Mouse (Mus musculus) layer of hippocampus, postnatal 10 days (tissue): ENCODE data around the gene Gnao1. TPM values are rescaled to one million over a fixed set of nuclear protein-coding genes. Genes with fewer than 3 reads are reported as not detected.
A peak's percentile ranks its signal among the peaks of the same experiment; 100 is the strongest.

Source experiments
- DNase-seq, 2 experiments: peaks; one replicate each; pipeline ENCODE4 v3.0.0; 2021; ENCODE audit warnings: low spot score in 2 of 2
- long read RNA-seq: library from polyadenylated mRNA; stranded (forward); transcript quantifications from one replicate; pipeline ENCODE4 v2.0.0, GENCODE M21; 2023
- total RNA-seq, 2 experiments: library from RNA; stranded (reverse); gene quantifications; 2 replicates each; pipeline ENCODE4 v1.2.3; 2021

Gene Gnao1
- total RNA-seq = 100 to 1,000 TPM; 901 to 916 TPM
- long read RNA-seq, full-length matches to known transcripts = 219 of 269 reads
- long read RNA-seq, partial matches to known transcripts = 25 of 269 reads
- long read RNA-seq, other reads (novel, unspliced or antisense) = 25 of 269 reads

DNA sequence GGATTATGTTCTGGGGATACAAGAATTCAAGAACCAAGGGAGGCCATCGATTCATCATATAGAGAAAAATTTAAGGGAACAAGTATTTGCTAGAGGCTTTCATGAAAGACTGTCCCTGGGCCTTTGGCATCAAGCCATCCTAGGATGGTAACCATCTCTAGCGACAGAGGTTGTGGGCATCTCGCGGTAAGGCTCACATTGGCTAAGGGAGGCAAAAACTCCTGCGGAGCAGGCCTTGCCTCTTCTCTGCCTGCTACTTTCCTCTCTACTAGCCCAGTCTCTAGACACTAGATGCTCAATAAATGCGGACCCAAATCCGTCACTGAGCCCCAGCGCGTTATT is at the start of gene Gnao1:
Gene Gnao1 (plus strand): TSS at position 281 of the 342 bp plus-strand sequence.
- no peak for DNase-seq

DNA sequence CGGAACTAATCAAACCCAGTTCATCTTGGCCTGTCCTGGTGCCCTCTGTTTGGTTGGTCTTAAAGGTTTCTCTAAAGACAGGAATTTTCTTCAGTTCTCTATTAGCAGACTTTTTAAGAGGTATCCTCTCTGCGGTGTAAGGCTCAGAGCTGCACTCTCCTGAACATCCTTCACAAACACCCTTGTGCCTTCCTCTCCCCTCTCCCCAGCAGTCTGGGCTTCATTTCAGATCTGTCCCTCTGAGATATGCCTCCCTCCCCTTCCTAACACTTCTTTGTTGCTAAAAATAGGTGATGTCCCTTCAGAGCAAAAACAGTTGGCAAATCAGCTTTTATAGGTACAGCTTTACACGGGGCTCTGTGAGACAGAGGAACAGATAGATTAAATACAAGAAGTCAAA is 32.2 kb upstream of the Gnao1 start:
- DNase-seq = no peak

- no peak for DNase-seq
These were observed 540 bp upstream of the Gnao1 start for GRCm38 (mm10) chr8:93809226-93809625.

DNA sequence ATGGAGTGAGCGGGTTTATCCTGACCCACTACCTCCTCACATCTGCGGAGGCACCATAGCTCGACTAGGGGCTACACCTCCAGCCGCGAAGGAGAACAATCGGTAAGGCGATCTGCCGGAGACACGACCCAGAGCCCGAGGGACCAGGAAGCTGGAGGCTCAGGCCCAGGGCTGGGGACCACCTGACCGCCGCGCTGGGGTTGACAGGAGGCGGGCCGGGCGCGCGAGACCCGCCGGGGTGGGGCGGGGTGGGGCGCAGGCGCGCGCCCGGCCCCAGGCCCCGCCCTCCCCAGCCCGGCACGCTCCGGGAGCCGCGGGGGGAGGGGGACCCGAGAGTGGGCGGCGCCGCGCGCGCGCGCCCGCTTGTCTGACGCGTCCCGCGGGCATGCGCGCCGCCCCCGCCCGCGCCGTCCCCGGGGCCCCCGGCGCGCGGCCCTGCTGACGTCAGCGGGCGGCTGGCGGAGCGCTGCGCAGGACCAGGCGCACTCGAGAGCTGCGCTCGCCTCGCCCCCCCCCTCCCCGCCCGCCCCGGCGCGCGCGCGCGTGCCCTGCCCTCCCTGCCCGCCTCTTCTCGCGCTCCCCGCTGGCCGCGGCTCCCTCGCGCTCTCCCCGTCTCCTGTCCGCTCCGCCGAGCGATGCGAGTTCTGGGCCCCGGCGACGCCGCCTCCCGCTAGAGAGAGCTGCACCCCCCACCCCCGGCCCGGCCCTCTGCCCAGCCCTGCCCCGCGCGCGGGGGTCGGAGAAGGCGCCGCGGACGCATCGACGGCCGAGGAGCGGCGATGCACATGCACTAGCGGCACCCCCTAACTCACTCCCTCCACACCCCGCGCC is 477 bp downstream of the Gnao1 start:
- peak; percentile 85 to 92 for DNase-seq

- peak; percentile 36 to 53 for DNase-seq
These were observed 1.3 kb downstream of the Gnao1 start for GRCm38 (mm10) chr8:93810859-93811602.

DNA sequence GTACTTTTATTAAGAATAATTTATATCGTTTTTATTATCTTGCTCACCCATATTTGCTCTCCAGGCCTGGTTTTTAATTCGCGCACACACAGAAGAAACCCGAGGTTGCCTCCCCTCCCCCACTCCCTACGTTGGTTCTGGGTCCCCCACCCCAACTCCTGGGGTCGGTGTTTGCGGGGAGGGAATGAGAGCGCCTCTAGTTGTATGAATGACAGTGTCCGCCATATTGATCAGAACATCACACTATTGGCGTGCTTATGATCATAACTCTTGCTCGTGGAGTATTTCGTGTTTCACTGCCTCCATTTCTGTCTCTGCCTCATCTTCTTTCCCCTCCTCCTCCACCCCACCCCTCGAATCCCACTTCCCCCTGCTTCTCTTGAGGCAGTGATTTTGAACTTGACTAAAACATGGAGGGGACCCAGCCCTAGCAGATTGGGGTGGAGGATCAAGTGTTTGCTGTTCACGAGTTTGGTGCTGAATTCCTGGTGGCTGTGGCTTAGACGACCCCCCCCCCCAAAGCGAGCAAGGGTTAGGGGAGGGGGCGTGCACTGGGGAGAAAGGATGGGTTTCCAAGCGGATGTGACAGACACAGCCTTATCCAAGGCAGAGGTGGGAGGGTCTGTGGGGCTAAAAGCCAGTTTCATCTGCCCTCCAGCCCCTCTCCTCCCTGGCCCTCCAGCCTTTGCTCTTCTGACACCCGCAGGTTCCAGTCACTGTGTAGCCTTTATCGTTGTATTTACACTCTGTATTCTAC is 2.1 kb downstream of the Gnao1 start:
- peak; percentile 32 to 66 for DNase-seq

GRCm38 (mm10) chr8:93812566-93813404 is 3.0 kb downstream of the Gnao1 start:
- DNase-seq = peak; percentile 38 to 53

GRCm38 (mm10) chr8:93813405-93813761 is 3.6 kb downstream of the Gnao1 start:
- peak; percentile 98 for DNase-seq

DNA sequence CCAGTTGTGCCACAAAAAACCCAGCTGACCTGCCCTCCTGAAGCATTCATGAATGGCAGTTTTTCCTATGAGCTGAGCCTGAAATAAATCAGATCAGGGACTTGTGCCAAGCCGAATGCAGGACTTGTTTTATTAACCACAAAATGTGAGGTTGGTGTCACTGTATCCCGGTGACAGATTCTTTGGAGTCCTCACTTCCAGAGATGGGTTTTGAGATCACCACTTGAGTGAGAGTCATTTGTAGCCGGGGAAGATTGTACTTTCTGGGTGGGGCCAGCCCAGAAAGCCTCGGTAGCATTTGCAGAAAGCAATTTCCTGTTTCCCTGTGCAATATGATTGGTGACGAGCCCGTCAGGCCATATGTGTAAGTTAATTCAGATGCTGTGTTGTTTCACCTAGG is 4.5 kb downstream of the Gnao1 start:
- DNase-seq = peak in 1 of 2 experiments; percentile 16

DNA sequence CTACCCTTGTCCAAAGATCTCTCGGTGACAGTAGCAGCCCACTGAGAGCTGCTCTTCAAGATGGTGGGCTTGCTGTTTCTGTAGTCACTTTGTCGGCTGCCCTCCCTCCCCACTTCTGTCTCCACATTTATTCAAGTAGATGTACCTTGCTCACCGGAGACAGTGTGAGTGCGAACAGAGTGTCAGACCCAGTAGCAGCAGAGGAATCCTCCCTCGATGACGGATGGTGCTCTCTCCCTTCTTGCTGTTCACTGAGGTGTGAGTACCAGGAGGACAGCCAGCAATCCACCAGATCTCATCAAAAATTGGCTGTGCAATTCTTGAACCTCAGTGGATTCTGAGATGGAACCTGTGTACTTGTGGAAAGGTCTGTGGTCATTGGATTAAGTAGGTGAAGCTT is 6.5 kb downstream of the Gnao1 start:
- no peak for DNase-seq

- peak in 1 of 2 experiments; percentile 5 for DNase-seq
These were observed 7.6 kb downstream of the Gnao1 start for GRCm38 (mm10) chr8:93817366-93817765.

- peak in 1 of 2 experiments; percentile 13 for DNase-seq
These were observed 10.2 kb downstream of the Gnao1 start for GRCm38 (mm10) chr8:93819929-93820328.

- DNase-seq = peak in 1 of 2 experiments; percentile 9
These were observed 11.6 kb downstream of the Gnao1 start for GRCm38 (mm10) chr8:93821327-93821726.

DNA sequence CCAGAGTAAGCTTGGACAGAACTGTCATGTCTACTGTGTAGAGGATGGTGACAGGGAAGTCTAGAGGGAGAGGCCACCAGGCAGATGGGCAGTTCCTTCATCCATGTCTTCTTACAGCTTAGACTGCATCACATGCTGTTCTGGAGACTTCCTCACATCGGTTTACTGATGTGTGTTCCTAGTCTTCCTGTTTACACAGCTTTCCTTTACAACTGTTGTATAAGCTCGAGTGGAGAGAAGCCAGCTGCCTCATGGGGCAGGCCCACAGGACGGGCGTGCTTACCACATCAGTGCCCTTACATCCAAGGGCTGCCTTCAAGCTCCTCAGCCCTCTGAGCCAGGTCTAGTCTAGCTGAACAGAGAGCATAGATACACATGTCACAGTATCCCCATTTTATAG is 15.6 kb downstream of the Gnao1 start:
- DNase-seq = peak in 1 of 2 experiments; percentile 2

GRCm38 (mm10) chr8:93830626-93831025 is 20.9 kb downstream of the Gnao1 start:
- DNase-seq = no peak

GRCm38 (mm10) chr8:93835771-93836170 is 26.0 kb downstream of the Gnao1 start:
- DNase-seq = no peak

GRCm38 (mm10) chr8:93839113-93839512 is 29.3 kb downstream of the Gnao1 start:
- no peak for DNase-seq

DNA sequence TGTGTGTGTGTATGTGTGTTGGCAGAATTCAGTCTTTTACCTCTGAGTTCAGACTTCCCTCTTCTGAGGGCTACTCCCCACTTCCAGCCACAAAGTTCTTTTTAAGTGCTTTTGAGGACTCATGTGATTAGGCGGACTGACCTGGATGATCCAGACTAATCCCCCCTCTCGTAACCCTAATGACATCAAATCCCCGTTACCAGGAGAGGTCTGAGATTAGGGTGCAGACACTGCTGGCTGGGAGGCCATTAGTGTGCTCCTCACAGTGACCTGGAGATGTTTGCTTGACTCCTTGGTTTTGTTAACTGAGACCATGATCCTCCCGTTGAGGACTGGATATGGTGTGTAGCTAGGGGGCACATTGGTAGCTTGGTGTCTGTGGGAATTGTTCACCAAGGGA is 30.7 kb downstream of the Gnao1 start:
- DNase-seq = no peak

GRCm38 (mm10) chr8:93840956-93841752 is 31.4 kb downstream of the Gnao1 start:
- DNase-seq = peak in 1 of 2 experiments; percentile 60

- no peak for DNase-seq
These were observed 32.8 kb downstream of the Gnao1 start for GRCm38 (mm10) chr8:93842574-93842973.
